Mouse (Mus musculus) splenic B cell, adult 2 months (primary cell): Measurements from ENCODE around the gene Wdr91.

Experiments used
- DNase-seq: peaks from one replicate; pipeline ENCODE4 v3.0.0-alpha.2; 2011; ENCODE audit warnings: low read depth, low spot score
- H3K27me3 ChIP-seq: 2 replicates; pipeline ENCODE4 v1.6.1; 2012; ENCODE audit warnings: mild to moderate bottlenecking, low read length, moderate library complexity, mixed read lengths; ENCODE audit not compliant: control insufficient read depth, poor library complexity, insufficient read depth, severe bottlenecking
- H3K36me3 ChIP-seq: 2 replicates; pipeline ENCODE4 v1.6.1; 2012; ENCODE audit warnings: mild to moderate bottlenecking, low read length, moderate library complexity, mixed read lengths; ENCODE audit not compliant: control insufficient read depth, poor library complexity, insufficient read depth, severe bottlenecking

The Wdr91 gene

DNA sequence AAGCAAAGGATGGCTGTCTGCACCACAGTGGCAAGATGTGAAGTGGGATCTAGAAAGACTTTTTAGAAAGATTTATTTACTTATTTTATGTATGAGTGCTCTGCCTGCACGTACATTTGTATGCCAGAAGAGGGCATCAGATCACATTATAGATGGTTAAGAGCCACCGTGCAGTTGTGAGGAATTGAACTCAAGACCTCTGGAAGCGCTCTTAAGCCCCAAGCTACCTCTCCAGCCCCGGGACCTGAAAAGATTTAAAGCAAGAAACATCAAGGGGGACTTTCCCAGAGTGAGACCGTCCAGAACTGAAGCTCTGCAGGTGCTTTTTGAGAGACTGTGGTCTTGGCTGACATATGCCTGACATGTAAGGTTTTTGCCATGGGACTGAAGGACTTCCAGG is 26.1 kb upstream of the Wdr91 start:
- Histone ChIP-seq H3K27me3 (no peaks in the 10 kb centered on the region), H3K36me3 (no peaks in the 10 kb centered on the region)
- no peak for DNase-seq

DNA sequence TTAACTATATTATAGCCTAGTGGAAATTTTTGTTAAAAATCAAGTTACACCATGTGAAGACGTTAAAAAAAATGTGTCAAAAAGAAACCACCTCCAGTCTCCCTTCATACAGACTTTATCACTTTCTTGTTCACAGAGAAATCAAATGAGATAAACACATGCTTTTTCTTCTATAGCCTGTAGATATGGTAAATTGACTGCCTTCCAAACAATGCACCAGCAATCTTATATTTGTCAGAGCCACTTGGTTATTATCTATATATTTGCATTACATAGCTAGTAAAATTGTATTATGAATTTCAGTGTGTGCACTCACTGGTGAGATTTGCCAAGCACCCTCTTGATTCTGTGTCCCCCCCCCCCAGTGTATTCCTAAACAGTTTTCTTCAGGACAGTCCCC is 22.0 kb upstream of the Wdr91 start:
- Histone ChIP-seq H3K36me3 (no peaks in the 10 kb centered on the region), H3K27me3 (no peaks in the 10 kb centered on the region)

DNA sequence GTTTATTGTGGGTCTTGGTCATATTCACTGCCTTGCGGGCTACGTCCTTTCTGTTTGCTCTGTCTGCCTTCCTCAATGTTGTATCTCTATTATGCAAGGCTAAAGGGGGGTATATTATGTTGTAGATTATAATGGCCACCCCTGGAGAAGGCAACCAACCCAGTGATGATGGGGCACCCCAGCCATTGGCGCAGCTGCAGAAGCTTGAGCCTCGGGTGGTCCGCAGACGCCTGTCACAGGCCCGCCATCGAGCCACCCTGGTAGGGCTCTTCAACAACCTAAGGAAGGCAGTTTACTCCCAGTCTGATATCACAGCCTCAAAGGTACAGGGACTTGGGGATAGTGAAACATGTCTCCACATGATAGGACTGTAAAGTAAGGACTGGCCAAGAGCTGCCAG is 16.9 kb upstream of the Wdr91 start:
- no peaks in the 10 kb centered on the region for H3K36me3 ChIP-seq
- no peaks in the 10 kb centered on the region for H3K27me3 ChIP-seq
- no peak for DNase-seq

More for the DNA sequence above, 22.0 kb upstream of the Wdr91 start:
- no peak for DNase-seq

DNA sequence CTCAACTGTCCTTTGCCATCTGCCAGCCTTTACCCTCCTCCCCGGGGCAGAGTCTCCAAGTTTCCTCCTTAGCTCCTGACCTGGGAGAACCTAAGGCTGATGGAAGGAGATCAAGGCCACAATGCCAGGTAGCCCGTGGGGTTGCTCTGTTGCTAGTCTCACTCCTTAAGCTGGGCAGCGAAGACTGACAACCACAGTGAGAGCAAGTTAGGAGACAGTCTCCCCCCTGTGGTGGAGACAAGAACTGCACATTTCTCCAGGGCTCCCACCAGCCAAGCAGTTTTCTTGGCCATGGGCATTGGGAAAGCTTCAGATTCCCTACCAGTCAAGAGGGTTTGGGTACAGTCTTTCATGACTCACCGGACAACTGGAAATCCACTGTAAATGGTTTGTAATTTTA is 16.5 kb upstream of the Wdr91 start:
- DNase-seq, result peak; percentile 80
- Histone ChIP-seq H3K36me3 (no peaks in the 10 kb centered on the region), H3K27me3 (no peaks in the 10 kb centered on the region)

DNA sequence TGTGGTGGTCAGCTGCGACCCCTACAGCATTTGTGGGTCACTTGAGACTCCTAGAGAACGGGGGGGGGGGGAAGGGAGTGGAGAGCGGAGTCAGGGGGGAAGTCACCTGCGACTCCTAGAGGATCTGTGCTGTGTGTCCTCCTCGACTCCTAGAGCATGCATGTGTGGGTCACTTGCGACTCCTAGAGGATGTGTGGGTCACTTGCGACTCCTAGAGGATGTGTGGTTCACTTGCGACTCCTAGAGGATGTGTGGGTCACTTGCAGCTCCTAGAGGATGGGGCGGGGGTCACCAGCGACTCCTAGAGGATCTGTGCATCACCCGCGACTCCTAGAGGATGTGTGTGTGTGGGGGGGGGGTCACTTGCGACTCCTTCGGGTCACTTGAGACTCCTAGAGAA is 11.3 kb upstream of the Wdr91 start:
- DNase-seq, result peak; percentile 80
- H3K27me3 ChIP-seq, result no peaks in the 10 kb centered on the region

DNA sequence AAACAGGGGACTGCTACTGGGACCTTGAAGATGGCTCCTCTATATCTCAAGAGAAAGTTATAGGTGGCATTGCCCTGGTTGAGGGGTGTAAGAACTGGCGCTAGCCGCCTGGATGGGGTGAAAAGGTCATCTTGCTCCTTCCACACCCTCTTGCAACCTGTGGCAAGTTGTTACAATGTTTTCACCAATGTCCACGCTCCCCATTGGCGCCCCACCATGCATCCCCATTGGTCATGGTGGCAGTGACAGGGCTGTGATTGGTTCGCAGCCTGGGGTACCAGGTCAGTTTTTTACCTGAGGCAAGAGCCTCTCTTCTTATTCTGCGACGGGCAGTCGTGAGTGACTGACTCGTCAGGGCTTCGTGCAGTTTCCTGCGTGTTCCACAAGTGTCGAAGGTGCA is 10.0 kb upstream of the Wdr91 start:
- H3K36me3 ChIP-seq, result no peaks in the 10 kb centered on the region
- no peaks in the 10 kb centered on the region for H3K27me3 ChIP-seq
- no peak for DNase-seq

More for the DNA sequence above, 11.3 kb upstream of the Wdr91 start:
- no peaks in the 10 kb centered on the region for H3K36me3 ChIP-seq

DNA sequence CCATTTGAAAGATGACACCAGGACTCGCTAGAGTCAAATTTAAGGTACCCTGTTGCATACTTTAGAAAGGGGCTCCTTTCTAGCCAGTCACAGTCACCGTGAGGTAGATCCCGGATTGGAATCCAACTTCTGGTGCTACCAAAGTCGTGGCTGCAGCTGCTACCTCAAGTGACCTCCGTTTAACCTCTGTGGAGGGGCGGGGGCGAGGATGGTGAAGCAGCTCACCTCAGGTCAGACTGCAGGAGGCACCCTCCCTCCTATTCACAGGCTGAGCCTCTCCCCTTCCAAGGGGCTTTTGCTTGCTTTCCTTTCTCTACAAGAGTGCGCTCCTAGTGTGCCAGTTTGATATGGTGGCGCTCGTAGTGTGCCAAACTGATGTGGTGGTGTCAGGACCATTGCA is 9.3 kb upstream of the Wdr91 start, which contains the start of gene Stra8:
Gene Stra8 (plus strand): TSS at position 208 of the 400 bp plus-strand sequence.
- no peaks in the 10 kb centered on the region for H3K27me3 ChIP-seq
- no peak for DNase-seq
- H3K36me3 ChIP-seq, result no peaks in the 10 kb centered on the region

DNA sequence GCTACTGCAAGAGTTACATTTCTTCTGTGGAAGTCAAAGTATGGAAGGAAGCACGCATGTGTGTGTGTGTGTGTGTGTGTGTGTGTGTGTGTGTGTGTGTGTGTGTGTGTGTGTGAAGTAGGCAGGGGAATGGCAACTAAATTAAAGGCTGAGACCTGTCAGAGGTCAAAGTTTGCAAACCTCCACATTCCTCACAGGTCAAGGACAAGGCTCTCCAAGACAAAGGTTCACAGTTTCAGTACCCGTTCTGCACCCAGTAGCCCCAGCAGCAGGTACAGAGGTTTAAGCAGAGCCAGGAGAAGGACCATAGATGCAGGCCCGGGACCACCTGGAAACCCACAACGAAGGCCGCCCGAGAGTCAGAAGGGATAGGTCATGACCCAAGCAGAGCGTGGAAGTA is 8.5 kb upstream of the Wdr91 start:
- no peak for DNase-seq
- H3K27me3 ChIP-seq, result no peaks in the 10 kb centered on the region
- no peaks in the 10 kb centered on the region for H3K36me3 ChIP-seq

- H3K27me3 ChIP-seq, result no peaks in the 10 kb centered on the region
- DNase-seq, result no peak
- no peaks in the 10 kb centered on the region for H3K36me3 ChIP-seq
These were observed 3.8 kb upstream of the Wdr91 start for GRCm38 (mm10) chr6:34914462-34914861.

DNA sequence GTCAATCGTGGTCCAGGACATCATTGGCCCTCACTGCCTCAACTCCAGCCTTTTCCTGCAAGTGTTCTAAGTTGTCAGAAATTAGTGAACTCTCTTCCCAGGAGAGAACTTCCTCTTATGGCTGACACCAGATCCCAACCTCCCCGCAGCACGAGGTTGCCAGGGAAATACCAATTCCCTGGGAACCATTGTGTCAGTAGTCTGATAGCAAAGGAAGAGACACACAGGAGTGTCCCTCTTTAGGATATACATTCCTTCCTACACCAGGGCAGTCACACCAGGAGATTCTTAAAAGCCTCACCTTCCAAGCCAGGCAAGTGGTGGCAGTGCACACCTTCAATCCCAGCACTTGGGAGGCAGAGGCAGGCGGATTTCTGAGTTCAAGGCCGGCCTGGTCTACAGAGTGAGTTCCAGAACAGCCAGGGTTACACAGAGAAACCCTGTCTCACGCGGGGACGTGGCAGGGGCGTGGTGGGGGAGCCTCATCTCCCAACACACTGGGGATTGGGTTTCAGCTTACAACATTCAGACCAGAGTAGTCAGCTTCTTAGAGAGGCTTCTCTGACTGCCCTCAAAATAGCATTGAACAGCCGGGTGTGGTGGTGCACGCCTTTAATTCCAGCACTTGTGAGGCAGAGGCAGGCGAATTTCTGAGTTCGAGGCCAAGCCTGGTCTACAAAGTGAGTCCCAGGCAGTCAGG is 2.8 kb upstream of the Wdr91 start:
- H3K36me3 ChIP-seq, result no peaks in the 10 kb centered on the region
- DNase-seq, result no peak
- no peaks in the 10 kb centered on the region for H3K27me3 ChIP-seq

DNA sequence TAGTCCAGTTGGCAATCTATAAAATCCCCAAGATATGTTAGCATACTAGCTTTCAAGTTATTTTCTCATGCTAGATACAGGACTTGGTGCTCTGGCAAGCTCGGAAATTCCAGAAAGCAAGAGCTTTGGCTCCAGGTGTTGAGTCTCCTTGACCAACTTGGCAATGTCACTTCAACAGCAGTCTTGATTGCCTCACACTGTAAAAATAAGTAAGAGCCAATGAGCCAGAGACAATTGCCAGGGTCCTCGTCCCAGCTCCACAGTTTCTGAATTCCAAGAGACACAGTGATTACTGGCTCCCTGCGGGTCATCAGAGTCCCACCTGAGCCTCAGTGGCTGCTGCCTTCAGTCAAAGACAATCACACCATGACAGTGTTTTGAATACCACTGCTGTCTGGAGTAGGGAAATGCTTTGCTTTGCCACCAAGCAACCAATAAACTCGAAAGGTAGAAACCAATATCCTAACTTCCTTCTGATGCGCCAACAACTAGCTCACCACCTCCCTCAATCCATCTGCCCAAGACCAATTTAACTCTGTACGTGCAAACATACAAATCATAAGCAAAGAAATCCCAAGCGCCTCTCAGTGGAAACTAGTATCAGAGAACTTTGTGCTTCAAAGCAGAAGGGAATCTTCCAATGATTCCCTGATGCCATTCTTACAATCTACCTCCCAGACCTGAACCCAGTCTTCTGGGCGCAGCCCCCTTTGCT is 888 bp downstream of the Wdr91 start:
- Histone ChIP-seq H3K27me3 (no peaks in the 10 kb centered on the region), H3K36me3 (peaks cover 3% of the 10 kb centered on the region)
- DNase-seq, result no peak

- DNase-seq, result no peak
- H3K27me3 ChIP-seq, result no peaks in the 10 kb centered on the region
- peaks cover 3% of the 10 kb centered on the region for H3K36me3 ChIP-seq
These were observed 2.9 kb downstream of the Wdr91 start for GRCm38 (mm10) chr6:34907696-34908260.

- peaks cover 3% of the 10 kb centered on the region for H3K36me3 ChIP-seq
- no peaks in the 10 kb centered on the region for H3K27me3 ChIP-seq
- no peak for DNase-seq
These were observed 3.5 kb downstream of the Wdr91 start for GRCm38 (mm10) chr6:34907121-34907614.

GRCm38 (mm10) chr6:34906661-34907060 is 4.0 kb downstream of the Wdr91 start:
- Histone ChIP-seq H3K27me3 (no peaks in the 10 kb centered on the region), H3K36me3 (peaks cover 3% of the 10 kb centered on the region)
- no peak for DNase-seq

- DNase-seq, result no peak
- Histone ChIP-seq H3K27me3 (no peaks in the 10 kb centered on the region), H3K36me3 (peaks cover 3% of the 10 kb centered on the region)
These were observed 4.6 kb downstream of the Wdr91 start for GRCm38 (mm10) chr6:34906125-34906524.
